Mouse (Mus musculus): Measurements from ENCODE around the gene Tlr6.

Gene Tlr6

DNA sequence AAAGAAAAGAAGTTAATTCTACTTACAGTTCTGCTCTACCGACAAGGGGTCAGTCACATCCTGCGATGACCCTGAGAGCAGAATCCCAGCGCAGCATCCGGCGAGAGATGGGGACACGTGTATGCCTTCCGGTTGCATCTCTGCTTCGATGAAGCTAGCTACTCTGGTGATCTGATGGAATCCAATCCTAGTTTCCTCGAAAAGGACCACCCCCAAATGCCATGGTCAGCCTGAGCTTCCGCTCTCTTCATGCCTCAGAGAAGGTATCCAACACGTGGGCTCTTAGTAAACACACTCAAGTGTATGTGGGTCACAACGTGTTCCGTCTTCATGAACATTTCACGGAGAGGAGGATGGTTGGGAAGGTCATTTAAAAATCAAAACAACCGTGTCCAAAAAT, 27.1 kb downstream of the Tlr6 start:
- DNase-seq (ENCODE audit: extremely low spot score, low read depth, low spot score): no peak

DNA sequence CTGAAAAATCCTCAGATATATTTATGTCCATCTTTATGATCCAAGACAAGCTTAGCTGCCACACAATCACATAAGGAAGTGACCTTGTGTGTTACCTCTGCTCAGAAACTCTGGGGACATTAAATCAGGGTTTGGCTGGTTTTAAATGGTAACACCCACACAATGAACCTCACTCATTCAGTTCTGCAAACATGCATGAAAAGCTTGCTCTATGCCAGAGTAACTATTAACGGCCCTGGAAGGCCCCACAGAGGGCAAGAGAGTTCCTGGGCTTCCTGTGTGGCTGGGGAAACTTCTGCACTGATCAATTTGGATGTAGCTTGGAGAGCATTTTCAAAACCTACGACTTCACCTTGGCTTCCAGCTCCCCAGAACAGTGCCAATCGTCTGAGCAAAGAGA, 27.7 kb downstream of the Tlr6 start:
- DNase-seq (ENCODE audit: extremely low spot score, low read depth, low spot score): no peak

GRCm38 (mm10) chr5:64922891-64923381, 37.0 kb downstream of the Tlr6 start:
- no peak for DNase-seq (ENCODE audit: extremely low spot score, low read depth, low spot score)

GRCm38 (mm10) chr5:64918616-64919597, 41.0 kb downstream of the Tlr6 start:
- DNase-seq (ENCODE audit: extremely low spot score, low read depth, low spot score): no peak

DNA sequence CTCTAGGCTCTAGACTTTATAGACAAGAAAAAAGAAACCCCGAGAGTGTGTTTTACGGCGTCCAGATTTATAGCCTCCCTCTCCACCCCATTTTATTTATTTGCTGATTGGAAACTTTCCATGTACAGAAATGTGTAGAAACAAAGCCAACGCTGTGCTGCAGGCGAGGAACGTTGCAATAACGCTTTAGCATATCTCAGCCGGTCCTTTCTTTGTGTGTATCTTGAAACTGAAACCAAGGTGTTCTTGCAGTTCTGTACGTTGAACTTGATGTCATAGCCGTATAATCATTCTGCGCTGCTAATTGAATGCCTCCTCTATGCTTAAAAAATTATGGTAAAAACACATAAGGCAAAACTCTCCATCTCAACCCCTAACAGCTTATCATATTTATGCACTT, 42.2 kb downstream of the Tlr6 start:
- no peak for DNase-seq (ENCODE audit: extremely low spot score, low read depth, low spot score)

GRCm38 (mm10) chr5:64917161-64917560, 42.7 kb downstream of the Tlr6 start:
- no peak for DNase-seq (ENCODE audit: extremely low spot score, low read depth, low spot score)

DNA sequence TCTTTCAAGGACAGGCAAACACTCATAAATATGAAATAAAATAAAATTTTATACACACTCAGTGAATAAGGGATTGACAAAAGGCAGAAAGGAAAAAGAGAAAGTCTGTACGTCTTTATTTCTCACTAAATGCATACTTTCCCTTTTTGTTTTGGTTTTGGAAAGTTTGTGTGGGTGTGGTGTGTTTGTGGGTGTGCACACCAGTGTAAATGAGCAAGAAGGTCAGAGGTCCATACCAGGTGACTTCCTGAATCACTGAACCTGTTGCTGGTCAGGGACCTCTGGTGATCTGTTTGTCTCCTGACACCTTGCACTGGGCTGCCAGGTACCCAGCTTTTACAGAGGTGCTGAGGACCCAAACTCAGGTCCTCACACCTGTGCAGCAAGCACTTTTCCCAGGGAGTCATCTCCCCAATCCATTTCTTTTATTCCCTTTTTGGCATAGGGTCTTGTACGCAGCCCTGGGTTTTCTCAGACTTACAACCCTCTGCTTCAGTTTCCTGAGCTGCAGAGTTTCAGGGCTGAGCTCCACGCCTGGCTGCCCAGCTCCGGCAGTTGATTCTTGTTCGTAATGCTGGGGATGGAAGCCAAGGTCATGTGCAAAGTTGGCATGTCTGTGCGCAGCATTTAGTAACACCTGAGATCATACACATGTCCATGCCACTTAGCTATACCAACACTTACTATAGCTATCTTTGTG, 51.2 kb downstream of the Tlr6 start:
- no peak for DNase-seq (ENCODE audit: extremely low spot score, low read depth, low spot score)

GRCm38 (mm10) chr5:64907906-64908305, 52.0 kb downstream of the Tlr6 start:
- no peak for DNase-seq (ENCODE audit: extremely low spot score, low read depth, low spot score)

- no peak for DNase-seq (ENCODE audit: extremely low spot score, low read depth, low spot score)
These were observed 54.2 kb downstream of the Tlr6 start for GRCm38 (mm10) chr5:64905516-64906271.
